Mouse (Mus musculus) lung, postnatal 4 days (tissue): Measurements from ENCODE around the gene Zmpste24.
"Not testable (repeated sequence)": the region's sequence is repeated elsewhere in the genome, so short reads cannot be mapped to it uniquely, and the experiment has no call there.

Source experiments
- DNase-seq, 2 experiments: peaks; one replicate each; pipeline ENCODE4 v3.0.0; 2021

The Zmpste24 gene

GRCm38 (mm10) chr4:121097650-121098378, at the start of gene Zmpste24:
TSS of gene Zmpste24 (minus strand) at chr4:121098241.
- peak; percentile 87 to 91 for DNase-seq

- no peak for DNase-seq
Observed at GRCm38 (mm10) chr4:121109126-121109525, 11.1 kb upstream of the Zmpste24 start, which contains the start of gene Tmco2. TSS of gene Tmco2 (minus strand) at chr4:121109226.

- no peak for DNase-seq
Observed at GRCm38 (mm10) chr4:121103304-121103703, 5.3 kb upstream of the Zmpste24 start.

- DNase-seq: no peak
Observed at GRCm38 (mm10) chr4:121090211-121090610, 7.8 kb downstream of the Zmpste24 start.

- DNase-seq: no peak
Observed at GRCm38 (mm10) chr4:121088696-121089095, 9.3 kb downstream of the Zmpste24 start.

GRCm38 (mm10) chr4:121084506-121084905, 13.5 kb downstream of the Zmpste24 start:
- no peak for DNase-seq

GRCm38 (mm10) chr4:121080395-121080794, 17.6 kb downstream of the Zmpste24 start:
- no peak for DNase-seq

GRCm38 (mm10) chr4:121077915-121078646, 20.0 kb downstream of the Zmpste24 start:
- no peak for DNase-seq

- DNase-seq: no peak
Observed at GRCm38 (mm10) chr4:121074250-121074649, 23.8 kb downstream of the Zmpste24 start.

- DNase-seq: no peak
Observed at GRCm38 (mm10) chr4:121065336-121065735, 32.7 kb downstream of the Zmpste24 start.

GRCm38 (mm10) chr4:121059218-121059617, 38.8 kb downstream of the Zmpste24 start:
- not testable (repeated sequence) for DNase-seq

GRCm38 (mm10) chr4:121057032-121057431, 41.0 kb downstream of the Zmpste24 start:
- DNase-seq: no peak

GRCm38 (mm10) chr4:121056342-121056741, 41.7 kb downstream of the Zmpste24 start:
- peak in 1 of 2 experiments; percentile 16 for DNase-seq

- DNase-seq: no peak
Observed at GRCm38 (mm10) chr4:121052454-121053323, 45.4 kb downstream of the Zmpste24 start.

GRCm38 (mm10) chr4:121051863-121052262, 46.2 kb downstream of the Zmpste24 start:
- DNase-seq: no peak

- no peak for DNase-seq
Observed at GRCm38 (mm10) chr4:121042946-121043345, 55.1 kb downstream of the Zmpste24 start.

GRCm38 (mm10) chr4:121042472-121042871, 55.6 kb downstream of the Zmpste24 start:
- no peak for DNase-seq

GRCm38 (mm10) chr4:121040897-121041671, 57.0 kb downstream of the Zmpste24 start:
- DNase-seq: peak; percentile 75 to 81

- DNase-seq: no peak
Observed at GRCm38 (mm10) chr4:121040323-121040722, 57.7 kb downstream of the Zmpste24 start.

- no peak for DNase-seq
Observed at GRCm38 (mm10) chr4:121039331-121040115, 58.5 kb downstream of the Zmpste24 start, which contains the start of gene Col9a2. TSS of gene Col9a2 (plus strand) at chr4:121039385.

GRCm38 (mm10) chr4:121033006-121033405, 65.0 kb downstream of the Zmpste24 start:
- DNase-seq: peak in 1 of 2 experiments; percentile 11
